Mouse (Mus musculus): ENCODE measurements at regions not wholly inside any gene's neighbourhood (a gene's known extent, or its start where the extent isn't known, plus 50 kb on each side); places are given as distances from the start of the nearest gene placed in this dataset.

DNA sequence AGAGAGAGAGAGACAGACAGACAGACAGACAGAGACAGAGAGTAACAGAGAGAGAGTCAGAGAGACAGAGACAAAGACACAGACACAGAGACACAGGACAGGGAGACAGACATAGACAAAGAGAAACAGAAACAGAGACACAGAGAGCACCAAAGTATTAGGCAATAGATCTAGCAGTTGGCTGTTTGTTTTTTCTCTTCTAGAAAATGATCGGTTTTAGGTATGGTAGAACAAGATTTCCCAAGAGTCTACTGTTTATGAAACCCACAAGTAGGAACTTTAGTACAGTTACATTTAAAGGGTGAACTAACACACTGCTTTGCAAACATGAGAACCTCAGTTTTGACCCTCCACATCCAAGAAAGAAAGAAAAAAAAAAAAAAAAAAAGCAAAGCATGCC lies 3350.2 kb upstream of the Gm7489 start:
- TF ChIP-seq CTCF (IDR thresholded peaks at IDR 0.05; ENCODE audit: borderline replicate concordance, insufficient read depth, low read depth, low read length) (no peak), POLR2A (IDR thresholded peaks at IDR 0.05; ENCODE audit: borderline replicate concordance, insufficient read depth, low read length) (no peak)

Data from cerebellum, adult 2 months (tissue).